Mouse (Mus musculus): ENCODE data around the gene Mkrn1. TPM values are rescaled to one million over a fixed set of nuclear protein-coding genes. Genes with fewer than 3 reads are reported as not detected.

The Mkrn1 gene
- polyA plus RNA-seq, 1 experiment: 107 TPM

DNA sequence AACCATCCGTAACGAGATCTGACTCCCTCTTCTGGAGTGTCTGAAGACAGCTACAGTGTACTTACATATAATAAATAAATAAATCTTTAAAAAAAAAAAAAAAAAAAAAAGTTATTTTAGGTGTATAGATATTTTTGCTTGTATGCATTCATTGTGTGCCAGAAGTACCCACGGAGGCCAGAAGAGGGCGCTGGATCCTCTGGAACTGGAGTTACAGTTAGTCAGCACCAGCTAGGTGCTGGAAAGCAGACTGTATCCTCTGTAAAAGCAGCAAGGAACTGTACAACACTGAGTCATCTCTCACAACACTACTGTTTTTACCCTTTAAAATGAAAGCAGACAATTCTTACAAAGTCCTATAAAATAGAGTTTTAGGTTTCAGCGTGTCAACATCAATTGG, 4.5 kb downstream of the Mkrn1 start:
- Histone ChIP-seq H3K4me1 (ENCODE audit: control insufficient read depth, insufficient read depth, low read length) (peaks cover 19% of the 10 kb centered on the region), H3K4me3 (ENCODE audit: insufficient read depth, low read length) (no peak overlapping the region), H3K27ac (ENCODE audit: insufficient read depth, low read depth, low read length) (peak overlapping the region; percentile 30)
- TF ChIP-seq POLR2A (IDR thresholded peaks at IDR 0.05; ENCODE audit: borderline replicate concordance, low read depth, low read length): no peak
- TF ChIP-seq CTCF (IDR thresholded peaks at IDR 0.05; ENCODE audit: low read depth, low read length): peak; percentile 43; the same call in 1 of the 2 replicates

- no peak overlapping the region for H3K27ac ChIP-seq (ENCODE audit: insufficient read depth, low read depth, low read length)
- no peak overlapping the region for H3K4me3 ChIP-seq (ENCODE audit: insufficient read depth, low read length)
- no peak for TF ChIP-seq CTCF (IDR thresholded peaks at IDR 0.05; ENCODE audit: low read depth, low read length)
- TF ChIP-seq POLR2A (IDR thresholded peaks at IDR 0.05; ENCODE audit: borderline replicate concordance, low read depth, low read length): no peak
- H3K4me1 ChIP-seq (ENCODE audit: control insufficient read depth, insufficient read depth, low read length): peaks cover 19% of the 10 kb centered on the region
These were observed 6.2 kb downstream of the Mkrn1 start for GRCm38 (mm10) chr6:39414106-39414505.

DNA sequence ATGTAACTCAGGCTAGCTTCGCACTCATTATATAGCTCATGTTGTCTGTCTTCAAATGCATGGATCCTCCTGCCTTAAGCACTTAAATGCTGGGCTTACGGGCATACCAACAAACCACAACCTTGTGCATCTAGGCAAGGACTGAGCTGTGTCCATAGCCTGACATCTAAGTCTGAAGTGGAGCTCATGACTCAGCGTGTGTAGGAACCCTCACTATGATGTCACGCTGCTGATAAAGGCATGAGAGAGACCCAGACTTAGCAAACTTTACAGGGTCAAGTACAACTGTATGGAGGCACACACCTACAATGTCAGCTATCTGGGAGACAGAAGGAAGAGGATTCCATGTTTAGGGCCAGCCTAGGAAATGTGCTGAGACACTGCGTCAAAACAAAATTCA, 13.8 kb downstream of the Mkrn1 start:
- no peak overlapping the region for H3K4me3 ChIP-seq (ENCODE audit: insufficient read depth, low read length)
- no peak for TF ChIP-seq POLR2A (IDR thresholded peaks at IDR 0.05; ENCODE audit: borderline replicate concordance, low read depth, low read length)
- TF ChIP-seq CTCF (IDR thresholded peaks at IDR 0.05; ENCODE audit: low read depth, low read length): no peak
- H3K4me1 ChIP-seq (ENCODE audit: control insufficient read depth, insufficient read depth, low read length): peaks cover 7% of the 10 kb centered on the region
- H3K27ac ChIP-seq (ENCODE audit: insufficient read depth, low read depth, low read length): no peak overlapping the region

DNA sequence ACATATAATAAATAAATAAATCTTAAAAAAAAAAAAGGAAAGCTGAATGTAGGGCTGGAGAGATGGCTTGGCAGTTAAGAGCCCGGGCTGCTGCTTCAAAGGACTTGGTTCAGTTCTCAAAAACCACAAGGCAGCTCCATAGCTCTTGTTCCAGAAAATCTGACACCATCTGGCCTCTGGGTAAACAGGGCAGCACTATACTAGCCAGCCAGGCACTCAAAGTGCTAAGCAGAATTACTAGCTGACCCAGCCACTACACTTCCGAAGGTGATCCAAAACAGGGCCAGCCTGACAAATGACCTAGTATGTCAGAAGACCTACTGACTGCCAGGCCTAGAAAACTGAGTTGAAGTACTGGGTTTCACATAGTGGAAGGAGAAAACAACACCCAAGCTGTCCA, 17.1 kb downstream of the Mkrn1 start:
- TF ChIP-seq CTCF (IDR thresholded peaks at IDR 0.05; ENCODE audit: low read depth, low read length): no peak
- no peak for TF ChIP-seq POLR2A (IDR thresholded peaks at IDR 0.05; ENCODE audit: borderline replicate concordance, low read depth, low read length)
- Histone ChIP-seq H3K4me3 (ENCODE audit: insufficient read depth, low read length) (no peak overlapping the region), H3K27ac (ENCODE audit: insufficient read depth, low read depth, low read length) (no peak overlapping the region)

DNA sequence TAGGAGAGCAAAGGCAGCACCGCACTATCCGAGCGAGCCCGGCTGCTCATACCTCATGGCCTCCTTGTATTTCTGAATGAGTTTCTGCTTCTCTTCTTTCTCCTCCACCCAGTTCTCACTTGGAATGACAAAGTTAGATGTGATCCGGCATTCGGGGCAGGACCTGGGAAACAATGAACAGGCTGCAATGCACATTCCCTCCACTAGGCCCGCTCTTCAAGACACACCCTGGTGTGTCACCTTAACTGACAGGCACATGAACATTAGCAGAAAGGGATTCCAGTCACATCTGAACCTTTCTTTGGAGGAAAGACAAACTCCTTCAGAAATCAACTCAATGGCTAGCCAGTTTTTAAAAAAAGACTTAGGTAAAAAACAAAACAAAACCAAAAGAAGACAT, 19.9 kb downstream of the Mkrn1 start:
- Histone ChIP-seq H3K4me3 (ENCODE audit: insufficient read depth, low read length) (no peak overlapping the region), H3K27ac (ENCODE audit: insufficient read depth, low read depth, low read length) (no peak overlapping the region), H3K4me1 (ENCODE audit: control insufficient read depth, insufficient read depth, low read length) (no peaks in the 10 kb centered on the region)
- no peak for TF ChIP-seq POLR2A (IDR thresholded peaks at IDR 0.05; ENCODE audit: borderline replicate concordance, low read depth, low read length)
- TF ChIP-seq CTCF (IDR thresholded peaks at IDR 0.05; ENCODE audit: low read depth, low read length): no peak

More for the DNA sequence above, 17.1 kb downstream of the Mkrn1 start:
- H3K4me1 ChIP-seq (ENCODE audit: control insufficient read depth, insufficient read depth, low read length): peaks cover 7% of the 10 kb centered on the region

- H3K27ac ChIP-seq (ENCODE audit: insufficient read depth, low read depth, low read length): no peak overlapping the region
- TF ChIP-seq POLR2A (IDR thresholded peaks at IDR 0.05; ENCODE audit: borderline replicate concordance, low read depth, low read length) (no peak), CTCF (IDR thresholded peaks at IDR 0.05; ENCODE audit: low read depth, low read length) (no peak)
- no peaks in the 10 kb centered on the region for H3K4me1 ChIP-seq (ENCODE audit: control insufficient read depth, insufficient read depth, low read length)
- H3K4me3 ChIP-seq (ENCODE audit: insufficient read depth, low read length): no peak overlapping the region
These were observed 21.9 kb downstream of the Mkrn1 start for GRCm38 (mm10) chr6:39398342-39398741.

- H3K4me1 ChIP-seq (ENCODE audit: control insufficient read depth, insufficient read depth, low read length): no peaks in the 10 kb centered on the region
- no peak for TF ChIP-seq POLR2A (IDR thresholded peaks at IDR 0.05; ENCODE audit: borderline replicate concordance, low read depth, low read length)
- no peak for TF ChIP-seq CTCF (IDR thresholded peaks at IDR 0.05; ENCODE audit: low read depth, low read length)
- no peak overlapping the region for H3K27ac ChIP-seq (ENCODE audit: insufficient read depth, low read depth, low read length)
- no peak overlapping the region for H3K4me3 ChIP-seq (ENCODE audit: insufficient read depth, low read length)
These were observed 23.2 kb downstream of the Mkrn1 start for GRCm38 (mm10) chr6:39397046-39397445.

DNA sequence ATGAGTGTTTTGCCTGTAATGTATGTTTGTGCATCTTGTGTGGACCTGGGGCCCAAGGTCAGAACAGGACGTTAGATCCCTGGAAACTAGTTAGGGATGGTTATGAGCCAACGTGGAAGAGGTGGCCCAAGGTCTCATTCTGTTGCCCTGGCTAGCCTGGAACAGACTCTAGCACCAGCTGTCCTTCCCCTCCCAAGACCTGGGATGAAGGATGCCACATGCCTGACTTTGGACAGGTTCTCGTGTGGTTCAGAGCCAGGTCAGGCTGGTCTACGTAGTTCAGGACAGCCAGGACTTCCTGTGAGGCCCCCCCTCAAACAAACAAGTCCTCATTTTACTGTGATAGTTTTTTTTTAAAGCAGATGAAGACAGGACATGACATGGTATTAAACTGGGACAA, 24.3 kb downstream of the Mkrn1 start:
- Histone ChIP-seq H3K4me3 (ENCODE audit: insufficient read depth, low read length) (no peak overlapping the region), H3K4me1 (ENCODE audit: control insufficient read depth, insufficient read depth, low read length) (no peaks in the 10 kb centered on the region), H3K27ac (ENCODE audit: insufficient read depth, low read depth, low read length) (no peak overlapping the region)
- TF ChIP-seq CTCF (IDR thresholded peaks at IDR 0.05; ENCODE audit: low read depth, low read length) (no peak), POLR2A (IDR thresholded peaks at IDR 0.05; ENCODE audit: borderline replicate concordance, low read depth, low read length) (no peak)

DNA sequence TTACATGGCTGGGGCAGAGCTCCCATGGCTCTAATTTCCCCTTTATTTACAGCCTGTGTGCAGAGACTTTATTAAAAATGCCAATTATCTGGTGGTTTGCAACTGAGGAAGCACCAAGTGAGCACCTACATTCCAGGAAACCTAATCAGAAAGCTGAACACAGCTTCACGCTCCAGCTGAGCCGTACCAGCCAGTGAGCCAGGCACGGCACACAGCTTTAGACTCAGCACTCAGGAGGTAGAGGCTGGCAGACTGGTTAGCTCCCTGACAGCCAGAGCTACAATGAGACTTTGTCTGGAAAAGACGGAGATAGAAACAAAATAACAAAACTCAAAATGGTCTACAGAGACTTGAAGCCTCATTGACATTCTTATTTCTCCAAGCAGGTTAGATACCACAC, 24.8 kb downstream of the Mkrn1 start:
- H3K4me3 ChIP-seq (ENCODE audit: insufficient read depth, low read length): no peak overlapping the region
- H3K4me1 ChIP-seq (ENCODE audit: control insufficient read depth, insufficient read depth, low read length): peaks cover 1% of the 10 kb centered on the region; the same call in 1 of the 2 replicates
- no peak overlapping the region for H3K27ac ChIP-seq (ENCODE audit: insufficient read depth, low read depth, low read length)
- TF ChIP-seq POLR2A (IDR thresholded peaks at IDR 0.05; ENCODE audit: borderline replicate concordance, low read depth, low read length) (no peak), CTCF (IDR thresholded peaks at IDR 0.05; ENCODE audit: low read depth, low read length) (no peak)

DNA sequence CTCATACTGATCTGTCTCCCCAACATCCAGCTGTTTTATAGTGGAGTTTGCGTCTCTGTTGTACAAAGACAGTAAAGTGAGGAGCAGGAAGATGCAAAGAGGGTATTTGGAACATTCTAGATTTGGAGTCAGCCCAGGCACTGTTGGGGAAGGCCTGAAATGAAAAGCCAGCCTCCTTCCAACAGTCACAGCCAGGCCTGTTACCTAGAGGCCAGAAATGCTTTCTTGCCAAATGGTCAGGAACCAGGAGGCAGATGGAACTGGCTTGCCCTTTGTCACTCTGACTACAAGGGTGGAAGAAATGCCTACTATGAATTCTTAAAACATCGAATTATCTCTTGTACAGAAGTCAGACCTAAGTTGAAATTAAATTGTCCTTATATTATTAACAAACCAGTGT, 30.3 kb downstream of the Mkrn1 start:
- H3K27ac ChIP-seq (ENCODE audit: insufficient read depth, low read depth, low read length): no peak overlapping the region
- TF ChIP-seq POLR2A (IDR thresholded peaks at IDR 0.05; ENCODE audit: borderline replicate concordance, low read depth, low read length) (no peak), CTCF (IDR thresholded peaks at IDR 0.05; ENCODE audit: low read depth, low read length) (no peak)

More for the DNA sequence above, 30.3 kb downstream of the Mkrn1 start:
- Histone ChIP-seq H3K4me3 (ENCODE audit: insufficient read depth, low read length) (no peak overlapping the region), H3K4me1 (ENCODE audit: control insufficient read depth, insufficient read depth, low read length) (peaks cover 3% of the 10 kb centered on the region; the same call in 1 of the 2 replicates)

All from bone marrow macrophage, adult 2 months (primary cell).